Mouse (Mus musculus) hindbrain, embryonic 11.5 days (tissue): ENCODE results near the gene Polr1a. TPM values are rescaled to one million over a fixed set of nuclear protein-coding genes. Genes with fewer than 3 reads are reported as not detected.
A peak's percentile ranks its signal among the peaks of the same experiment; 100 is the strongest.
"Not testable (repeated sequence)": the region's sequence is repeated elsewhere in the genome, so short reads cannot be mapped to it uniquely, and the experiment has no call there.

Experiments used
- ATAC-seq: fragments of 200-750 bp; cut with Nextera tagmentation; 2 replicates; pipeline ENCODE4 v1.8.0; 2017; ENCODE audit warnings: mild to moderate bottlenecking, moderate TSS enrichment, moderate library complexity; ENCODE audit not compliant: low FRiP score
- DNase-seq: peaks from one replicate; pipeline ENCODE4 v3.0.0-alpha.2; 2015; ENCODE audit warnings: low spot score
- H3K27ac ChIP-seq: fragments of 300-500 bp; sonication (generic); 2 replicates; pipeline ENCODE4 v1.5.1; 2014; ENCODE audit warnings: mild to moderate bottlenecking, low read depth, low read length
- H3K27me3 ChIP-seq: fragments of 300-500 bp; sonication (generic); 2 replicates; pipeline ENCODE4 v1.6.1; 2014; ENCODE audit warnings: mild to moderate bottlenecking, low read length, moderate library complexity, mixed read lengths; ENCODE audit not compliant: control insufficient read depth, insufficient read depth
- H3K36me3 ChIP-seq: fragments of 300-500 bp; sonication (generic); 2 replicates; pipeline ENCODE4 v1.6.1; 2014; ENCODE audit warnings: mild to moderate bottlenecking, low read length, moderate library complexity, mixed read lengths; ENCODE audit not compliant: control insufficient read depth, insufficient read depth
- H3K4me1 ChIP-seq: fragments of 300-500 bp; sonication (generic); replicated peaks from 2 replicates; pipeline ENCODE4 v1.6.1; 2014; ENCODE audit warnings: low read length, mixed read lengths; ENCODE audit not compliant: control insufficient read depth, insufficient read depth
- H3K4me2 ChIP-seq: fragments of 300-500 bp; sonication (generic); replicated peaks from 2 replicates; pipeline ENCODE4 v1.6.1; 2014; ENCODE audit warnings: mild to moderate bottlenecking, low read depth, low read length
- H3K4me3 ChIP-seq: fragments of 300-500 bp; sonication (generic); 2 replicates; pipeline ENCODE4 v1.5.1; 2014; ENCODE audit warnings: low read depth, low read length
- H3K9ac ChIP-seq: fragments of 300-500 bp; sonication (generic); 2 replicates; pipeline ENCODE4 v1.6.1; 2014; ENCODE audit warnings: low read depth, low read length
- H3K9me3 ChIP-seq: fragments of 300-500 bp; sonication (generic); 2 replicates; pipeline ENCODE4 v1.6.1; 2016; ENCODE audit warnings: low read length; ENCODE audit not compliant: control insufficient read depth
- WGBS: fragments of 180-500 bp; shearing (Covaris S2); extraction: QIAGEN DNeasy Blood & Tissue Kit; methylation state at CpG from one replicate; pipeline ENCODE4 v1.1.7; 2014; 5-methylcytosine and 5-hydroxymethylcytosine counted together
- polyA plus RNA-seq: library from polyadenylated mRNA; unstranded; fragments of >200 nt; fragmentation: Nextera tagmentation; extraction: Ambion mirVana; gene quantifications from 2 replicates; pipeline ENCODE4 v1.2.1, GENCODE M21; 2014

Polr1a gene
- polyA plus RNA-seq, 1 experiment from 2014 or later = 27.7 TPM

DNA sequence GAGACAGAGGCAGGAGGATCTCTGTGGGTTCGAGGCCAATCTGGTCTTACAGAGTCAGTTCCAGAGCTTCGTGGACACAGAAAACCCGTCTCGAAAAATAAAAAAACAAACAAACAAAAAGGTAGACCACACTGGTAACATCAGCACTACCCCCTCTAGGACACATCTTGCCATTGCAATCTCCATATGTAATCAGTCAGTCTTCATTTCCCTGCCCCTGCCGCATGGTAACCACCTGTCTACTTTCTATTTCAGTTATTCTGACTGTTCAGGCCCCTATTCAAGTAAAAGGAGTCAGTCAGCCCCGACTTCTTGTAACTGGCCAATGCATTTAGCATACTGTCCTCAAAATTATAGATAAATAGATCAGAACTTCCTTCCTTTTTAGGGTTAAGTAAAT, 987 bp downstream of the Polr1a start:
- Histone ChIP-seq H3K36me3 (no peaks in the 10 kb centered on the region), H3K27ac (no peak overlapping the region), H3K9ac (no peak overlapping the region), H3K4me1 (no peaks in the 10 kb centered on the region), H3K27me3 (no peaks in the 10 kb centered on the region), H3K4me3 (peak overlapping the region; percentile 72), H3K9me3 (no peaks in the 10 kb centered on the region), H3K4me2 (peak overlapping the region; percentile 29)
- 76% methylated on average over 6 of the region's 6 CpGs for WGBS
- ATAC-seq (no peak), DNase-seq (no peak)

DNA sequence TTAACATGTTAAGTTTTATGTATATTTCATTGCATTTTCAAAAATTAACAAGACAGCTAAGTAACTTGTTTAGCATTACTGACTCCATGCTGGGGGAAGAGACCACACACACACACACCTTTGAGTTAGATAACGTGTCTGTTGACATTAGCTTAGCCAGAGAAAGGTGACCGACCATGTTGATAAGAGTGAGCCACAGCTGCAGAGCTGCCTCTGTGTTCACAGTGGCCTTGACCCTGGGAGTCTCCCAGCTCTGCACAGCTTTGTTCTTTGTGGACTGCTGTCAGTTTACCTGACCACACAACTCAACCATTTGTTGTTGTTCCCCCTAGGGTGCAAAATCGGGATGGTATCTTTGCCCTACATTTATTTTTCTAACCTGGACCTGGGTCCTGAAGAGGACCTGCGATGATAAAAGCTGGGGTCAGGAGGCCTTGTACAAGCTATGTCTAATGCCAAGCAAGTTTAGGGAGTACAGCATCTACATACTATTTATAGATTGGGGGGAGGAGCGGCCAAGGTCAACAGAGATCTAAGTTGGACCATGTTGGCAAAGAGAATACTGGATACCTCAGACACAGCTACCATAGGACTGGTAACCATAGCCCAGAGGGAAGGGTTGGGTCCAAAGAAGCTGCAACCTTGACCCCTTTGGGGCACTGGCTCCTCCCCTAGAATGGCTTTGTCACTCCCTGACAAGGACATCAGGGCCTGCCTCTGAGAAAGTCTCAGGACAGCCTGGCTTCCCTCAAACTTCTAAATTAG, 3.0 kb downstream of the Polr1a start:
- Histone ChIP-seq H3K4me1 (no peaks in the 10 kb centered on the region), H3K27me3 (no peaks in the 10 kb centered on the region), H3K9me3 (no peaks in the 10 kb centered on the region), H3K4me3 (no peak overlapping the region), H3K4me2 (no peak overlapping the region), H3K27ac (no peak overlapping the region), H3K36me3 (0 out of 2 replicates have a peak, but pooled peaks cover 2% of the 10 kb centered on the region), H3K9ac (no peak overlapping the region)
- WGBS = 83% methylated on average over 5 of the region's 5 CpGs
- no peak for ATAC-seq
- no peak for DNase-seq

DNA sequence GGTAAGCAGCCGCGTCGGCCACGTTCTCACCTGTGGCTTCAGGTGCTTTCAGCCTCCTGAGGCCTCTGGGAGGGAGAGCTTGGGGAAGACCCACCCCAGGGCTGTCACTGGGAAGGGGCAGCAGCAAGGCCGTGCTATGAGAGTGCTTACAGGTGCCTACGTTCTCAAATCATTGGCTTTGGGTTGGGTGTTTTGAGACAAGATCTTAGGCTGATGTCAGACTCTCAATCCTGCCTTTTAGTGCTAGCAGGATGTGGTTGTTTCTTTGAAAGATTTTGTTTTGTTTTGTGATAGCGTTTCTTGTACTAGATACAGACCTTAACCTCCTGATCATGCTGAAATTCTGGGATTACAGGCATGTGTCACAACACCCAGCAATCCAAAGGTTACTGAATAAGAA, 11.9 kb downstream of the Polr1a start:
- ATAC-seq = no peak
- H3K36me3 ChIP-seq = 0 out of 2 replicates have a peak, but pooled peaks cover 3% of the 10 kb centered on the region
- H3K27ac ChIP-seq = no peak overlapping the region
- H3K4me2 ChIP-seq = no peak overlapping the region
- DNase-seq = no peak
- H3K4me1 ChIP-seq = no peaks in the 10 kb centered on the region
- H3K9ac ChIP-seq = no peak overlapping the region
- H3K27me3 ChIP-seq = no peaks in the 10 kb centered on the region
- H3K4me3 ChIP-seq = no peak overlapping the region
- 96% methylated on average over 7 of the region's 7 CpGs for WGBS
- no peaks in the 10 kb centered on the region for H3K9me3 ChIP-seq

DNA sequence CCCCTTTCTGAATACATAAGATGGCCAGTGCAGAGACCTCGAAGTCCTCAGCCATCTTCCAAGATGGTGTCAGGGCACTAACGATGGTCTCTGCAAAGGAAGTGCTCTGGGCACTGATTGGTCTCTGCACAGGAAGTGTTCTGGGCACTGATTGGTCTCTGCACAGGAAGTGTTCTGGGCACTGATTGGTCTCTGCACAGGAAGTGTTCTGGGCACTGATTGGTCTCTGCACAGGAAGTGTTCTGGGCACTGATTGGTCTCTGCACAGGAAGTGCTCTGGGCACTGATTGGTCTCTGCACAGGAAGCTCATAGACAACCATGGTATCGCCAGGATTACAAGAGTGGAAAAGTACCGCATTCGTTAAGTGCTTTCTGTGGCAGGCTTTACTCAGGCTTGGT, 16.4 kb downstream of the Polr1a start:
- not testable (repeated sequence) for H3K27ac ChIP-seq, H3K4me1 ChIP-seq, DNase-seq, H3K4me3 ChIP-seq, H3K9ac ChIP-seq, H3K4me2 ChIP-seq, H3K9me3 ChIP-seq, ATAC-seq, H3K36me3 ChIP-seq, H3K27me3 ChIP-seq
- 92% methylated on average over 5 of the region's 5 CpGs for WGBS

DNA sequence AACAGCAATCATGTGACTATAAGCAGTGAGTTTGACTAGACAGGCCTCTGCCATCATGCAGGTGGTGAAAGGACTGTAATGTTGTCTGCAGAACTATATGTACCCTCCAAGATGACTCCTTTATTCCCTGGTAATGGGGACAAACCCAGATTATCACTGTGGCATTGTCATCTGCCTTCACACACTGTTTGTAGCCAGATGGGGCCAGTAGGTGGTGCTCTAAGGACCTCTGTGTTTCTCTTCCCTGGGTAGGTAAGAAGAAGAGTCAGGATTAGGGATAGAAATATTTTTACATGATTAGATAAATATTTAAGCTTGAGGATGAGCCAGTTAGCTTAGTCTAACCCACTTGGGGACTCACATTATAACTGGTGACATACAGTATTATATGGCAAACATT, 19.1 kb downstream of the Polr1a start:
- Histone ChIP-seq H3K9ac (no peak overlapping the region), H3K4me3 (no peak overlapping the region), H3K9me3 (no peaks in the 10 kb centered on the region), H3K4me2 (no peak overlapping the region), H3K36me3 (peaks cover 5% of the 10 kb centered on the region; the same call in 1 of the 2 replicates), H3K27me3 (no peaks in the 10 kb centered on the region), H3K4me1 (no peaks in the 10 kb centered on the region), H3K27ac (no peak overlapping the region)
- DNase-seq (peak; percentile 65), ATAC-seq (no peak)

DNA sequence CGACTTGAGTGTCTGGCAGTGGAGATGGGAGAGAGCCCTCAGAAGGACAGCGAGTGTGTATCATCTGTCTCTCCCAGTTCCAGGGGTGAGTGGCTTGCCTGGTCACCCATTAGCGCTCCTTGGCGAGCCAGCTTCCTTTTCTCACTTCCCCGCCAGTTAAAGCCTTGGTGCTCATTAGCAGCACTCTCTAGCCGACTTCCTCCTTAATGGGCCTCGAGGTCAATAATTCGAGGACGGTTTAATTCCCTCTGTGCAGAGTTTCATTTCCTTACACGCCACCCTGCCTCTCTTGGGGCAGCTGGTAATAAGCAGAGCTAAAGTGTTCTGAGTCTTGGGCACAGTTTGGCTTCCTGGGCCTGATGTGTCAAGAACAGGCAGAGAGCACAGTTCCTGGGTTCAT, 21.2 kb downstream of the Polr1a start:
- ATAC-seq (no peak), DNase-seq (no peak)
- H3K27me3 ChIP-seq = no peaks in the 10 kb centered on the region
- 96% methylated on average over 10 of the region's 10 CpGs for WGBS
- no peaks in the 10 kb centered on the region for H3K4me1 ChIP-seq
- no peaks in the 10 kb centered on the region for H3K9me3 ChIP-seq
- H3K36me3 ChIP-seq = peaks cover 5% of the 10 kb centered on the region; the same call in 1 of the 2 replicates
- H3K4me3 ChIP-seq = no peak overlapping the region
- no peak overlapping the region for H3K27ac ChIP-seq
- no peak overlapping the region for H3K9ac ChIP-seq
- no peak overlapping the region for H3K4me2 ChIP-seq

DNA sequence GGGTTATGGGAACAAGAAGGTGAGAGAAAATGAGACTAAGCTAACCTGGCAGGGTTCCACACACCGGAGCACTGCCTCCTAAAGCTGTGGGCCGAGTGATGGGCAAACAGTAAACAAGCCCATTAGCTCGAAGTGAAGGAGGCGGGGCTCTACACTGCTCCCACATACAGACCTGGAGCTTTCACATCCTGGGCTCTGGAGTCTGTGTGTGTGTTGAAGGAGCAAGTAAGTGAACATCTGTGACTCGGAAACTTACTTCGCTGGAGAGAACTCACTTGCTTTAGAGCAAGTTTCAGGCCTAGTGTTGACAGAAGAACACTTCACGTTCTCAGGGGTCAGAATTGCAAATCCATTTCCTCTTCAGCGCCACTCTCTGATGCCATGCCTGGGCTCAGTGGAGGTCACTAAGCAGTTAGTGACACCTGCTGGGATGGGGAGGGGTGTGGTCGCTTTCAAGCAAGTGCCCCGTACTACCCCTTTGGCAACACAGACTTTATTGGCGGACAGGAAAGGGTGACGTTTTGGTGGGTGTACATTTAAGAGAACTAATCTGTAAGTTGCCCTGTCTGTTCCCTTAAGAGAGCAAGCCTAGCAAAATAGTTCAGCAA, 22.1 kb downstream of the Polr1a start:
- H3K9me3 ChIP-seq = no peaks in the 10 kb centered on the region
- H3K36me3 ChIP-seq = peaks cover 5% of the 10 kb centered on the region; the same call in 1 of the 2 replicates
- H3K4me3 ChIP-seq = no peak overlapping the region
- ATAC-seq = no peak
- 90% methylated on average over 12 of the region's 12 CpGs for WGBS
- no peaks in the 10 kb centered on the region for H3K4me1 ChIP-seq
- DNase-seq = no peak
- no peak overlapping the region for H3K9ac ChIP-seq
- H3K27ac ChIP-seq = no peak overlapping the region
- no peak overlapping the region for H3K4me2 ChIP-seq
- H3K27me3 ChIP-seq = no peaks in the 10 kb centered on the region

DNA sequence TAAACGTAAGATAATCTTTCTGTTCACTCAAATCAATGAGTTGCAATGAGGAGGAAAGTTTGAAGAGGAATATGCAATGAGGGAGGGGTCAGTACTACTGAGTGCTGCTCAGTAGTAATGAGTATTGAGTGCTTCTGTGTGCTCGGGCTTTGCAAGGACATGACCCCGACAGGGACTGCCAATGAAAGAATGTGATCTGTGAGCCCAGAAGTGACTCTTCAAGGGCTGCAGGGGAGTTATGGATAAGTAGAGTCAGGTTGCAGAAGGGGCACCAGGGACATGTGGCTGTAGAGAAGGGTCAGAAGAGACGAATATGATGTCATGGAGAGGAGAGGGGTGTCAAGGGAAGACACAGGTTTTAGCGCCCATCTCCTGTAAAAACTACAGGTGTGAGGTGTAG, 23.5 kb downstream of the Polr1a start:
- DNase-seq (no peak), ATAC-seq (no peak)
- no peak overlapping the region for H3K4me2 ChIP-seq
- no peak overlapping the region for H3K4me3 ChIP-seq
- H3K9me3 ChIP-seq = no peaks in the 10 kb centered on the region
- no peaks in the 10 kb centered on the region for H3K27me3 ChIP-seq
- no peak overlapping the region for H3K27ac ChIP-seq
- WGBS = 92% methylated on average over 5 of the region's 5 CpGs
- H3K4me1 ChIP-seq = no peaks in the 10 kb centered on the region
- H3K9ac ChIP-seq = no peak overlapping the region
- peaks cover 8% of the 10 kb centered on the region; the same call in 1 of the 2 replicates for H3K36me3 ChIP-seq

DNA sequence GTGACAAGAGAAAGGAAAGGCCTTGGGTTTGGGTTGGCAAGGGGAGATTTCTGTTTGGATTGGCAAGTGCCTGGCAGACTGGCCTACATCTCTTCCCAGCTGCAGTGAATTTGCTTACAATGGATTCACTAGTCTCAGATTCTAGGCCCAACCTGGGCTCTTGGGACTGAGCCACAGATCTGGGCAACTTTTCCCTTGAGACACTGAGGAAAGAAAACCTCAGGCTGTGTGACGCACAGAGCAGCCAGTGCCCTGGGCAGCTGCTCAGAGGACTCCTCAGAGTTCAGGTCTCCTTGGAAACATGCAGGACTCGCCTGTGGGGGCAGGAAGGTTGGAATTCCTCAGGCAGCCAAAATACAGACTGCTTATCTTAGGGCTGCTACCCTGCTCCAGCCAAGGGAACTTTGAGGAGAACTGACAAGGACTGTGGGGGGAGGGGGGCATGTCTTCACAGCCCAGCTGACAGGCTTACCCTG, 25.3 kb downstream of the Polr1a start:
- Histone ChIP-seq H3K9me3 (no peaks in the 10 kb centered on the region), H3K9ac (no peak overlapping the region), H3K27me3 (no peaks in the 10 kb centered on the region), H3K36me3 (peaks cover 8% of the 10 kb centered on the region; the same call in 1 of the 2 replicates), H3K4me3 (no peak overlapping the region), H3K4me2 (no peak overlapping the region), H3K27ac (no peak overlapping the region), H3K4me1 (no peaks in the 10 kb centered on the region)
- DNase-seq (peak; percentile 1), ATAC-seq (no peak)
- WGBS = 64% methylated on average over 2 of the region's 2 CpGs
